Mouse (Mus musculus) embryonic facial prominence, embryonic 13.5 days (tissue): ENCODE measurements around the gene Slc6a6. TPM values are rescaled to one million over a fixed set of nuclear protein-coding genes. Genes with fewer than 3 reads are reported as not detected.

Experiments
- ATAC-seq: fragments of 200-750 bp; cut with Nextera tagmentation; 2 replicates; pipeline ENCODE4 v1.8.0; 2017; ENCODE audit warnings: low read depth; ENCODE audit not compliant: insufficient number of reproducible peaks, insufficient read depth, low FRiP score, low TSS enrichment
- H3K27ac ChIP-seq: fragments of 300-500 bp; sonication (generic); 2 replicates; pipeline ENCODE4 v1.5.1; 2015; ENCODE audit warnings: moderate library complexity, mild to moderate bottlenecking, inconsistent platforms
- H3K27me3 ChIP-seq: fragments of 300-500 bp; sonication (generic); 2 replicates; pipeline ENCODE4 v1.6.1; 2015; ENCODE audit warnings: mild to moderate bottlenecking, inconsistent platforms
- H3K36me3 ChIP-seq: fragments of 300-500 bp; sonication (generic); 2 replicates; pipeline ENCODE4 v1.6.1; 2015; ENCODE audit warnings: mild to moderate bottlenecking, inconsistent platforms
- H3K4me1 ChIP-seq: fragments of 300-500 bp; sonication (generic); 2 replicates; pipeline ENCODE4 v1.6.1; 2015; ENCODE audit warnings: inconsistent platforms
- H3K4me2 ChIP-seq: fragments of 300-500 bp; sonication (generic); 2 replicates; pipeline ENCODE4 v1.6.1; 2015; ENCODE audit warnings: moderate library complexity, mild to moderate bottlenecking, inconsistent platforms
- H3K4me3 ChIP-seq: fragments of 300-500 bp; sonication (generic); 2 replicates; pipeline ENCODE4 v1.5.1; 2015; ENCODE audit warnings: mild to moderate bottlenecking, inconsistent platforms
- H3K9ac ChIP-seq: fragments of 300-500 bp; sonication (generic); 2 replicates; pipeline ENCODE4 v1.6.1; 2015; ENCODE audit warnings: mild to moderate bottlenecking, inconsistent platforms
- H3K9me3 ChIP-seq: fragments of 300-500 bp; sonication (generic); 2 replicates; pipeline ENCODE4 v1.6.1; 2016; ENCODE audit warnings: inconsistent platforms
- WGBS: fragments of 180-500 bp; shearing (Covaris S2); methylation state at CpG from one replicate; pipeline ENCODE4 v1.1.7; 2015; ENCODE audit warnings: mixed read lengths; 5-methylcytosine and 5-hydroxymethylcytosine counted together
- polyA plus RNA-seq: library from polyadenylated mRNA; unstranded; fragments of >200 nt; fragmentation: Nextera tagmentation; extraction: Ambion mirVana; gene quantifications from 2 replicates; pipeline ENCODE4 v1.2.1, GENCODE M21; 2015

The Slc6a6 gene
- polyA plus RNA-seq, result 71.4 and 72.2 TPM in 2 replicates

- Histone ChIP-seq H3K4me2 (peak within 1 kb of the TSS; percentile 96), H3K4me3 (peak within 1 kb of the TSS; percentile 94), H3K27ac (peak within 1 kb of the TSS; percentile 93), H3K27me3 (no peaks in the 10 kb centered on the region), H3K36me3 (no peaks in the 10 kb centered on the region), H3K4me1 (peaks cover 52% of the 10 kb centered on the region), H3K9me3 (no peaks in the 10 kb centered on the region), H3K9ac (peak within 1 kb of the TSS; percentile 91)
- ATAC-seq, result peak; percentile 84
- 1% methylated on average over 63 of the region's 69 CpGs for WGBS
Observed at GRCm38 (mm10) chr6:91683602-91684473, at the start of gene Slc6a6. TSS of gene Slc6a6 (plus strand) at chr6:91684053.

GRCm38 (mm10) chr6:91634417-91634816, 49.4 kb upstream of the Slc6a6 start:
- no peaks in the 10 kb centered on the region for H3K36me3 ChIP-seq
- peaks cover 19% of the 10 kb centered on the region for H3K4me1 ChIP-seq
- no peak overlapping the region for H3K4me2 ChIP-seq
- no peaks in the 10 kb centered on the region for H3K9me3 ChIP-seq
- ATAC-seq, result no peak
- no peaks in the 10 kb centered on the region for H3K27me3 ChIP-seq
- H3K27ac ChIP-seq, result no peak overlapping the region
- H3K9ac ChIP-seq, result no peak overlapping the region
- H3K4me3 ChIP-seq, result no peak overlapping the region
- WGBS, result 77% methylated on average over 2 of the region's 2 CpGs

- no peak overlapping the region for H3K4me2 ChIP-seq
- H3K4me1 ChIP-seq, result peaks cover 19% of the 10 kb centered on the region
- no peak overlapping the region for H3K27ac ChIP-seq
- H3K9ac ChIP-seq, result no peak overlapping the region
- H3K4me3 ChIP-seq, result no peak overlapping the region
- H3K27me3 ChIP-seq, result no peaks in the 10 kb centered on the region
- no peaks in the 10 kb centered on the region for H3K9me3 ChIP-seq
- no peaks in the 10 kb centered on the region for H3K36me3 ChIP-seq
- WGBS, result 81% methylated on average over 2 of the region's 2 CpGs
- ATAC-seq, result no peak
Observed at GRCm38 (mm10) chr6:91634876-91635275, 49.0 kb upstream of the Slc6a6 start.

- WGBS, result 18% methylated on average over 9 of the region's 9 CpGs
- Histone ChIP-seq H3K4me3 (no peak overlapping the region), H3K9ac (no peak overlapping the region), H3K27ac (peak overlapping the region; percentile 88), H3K36me3 (no peaks in the 10 kb centered on the region), H3K9me3 (no peaks in the 10 kb centered on the region), H3K4me2 (peak overlapping the region; percentile 25), H3K4me1 (peaks cover 22% of the 10 kb centered on the region), H3K27me3 (no peaks in the 10 kb centered on the region)
- peak; percentile 33; the same call in 1 of the 2 replicates for ATAC-seq
Observed at GRCm38 (mm10) chr6:91638204-91638995, 45.5 kb upstream of the Slc6a6 start.

- Histone ChIP-seq H3K4me3 (no peak overlapping the region), H3K27ac (no peak overlapping the region), H3K36me3 (no peaks in the 10 kb centered on the region), H3K9me3 (no peaks in the 10 kb centered on the region), H3K9ac (no peak overlapping the region), H3K4me1 (peaks cover 47% of the 10 kb centered on the region), H3K27me3 (no peaks in the 10 kb centered on the region), H3K4me2 (no peak overlapping the region)
- ATAC-seq, result no peak
- WGBS, result 75% methylated on average over 5 of the region's 5 CpGs
Observed at GRCm38 (mm10) chr6:91643011-91643410, 40.8 kb upstream of the Slc6a6 start.

GRCm38 (mm10) chr6:91643416-91643921, 40.4 kb upstream of the Slc6a6 start:
- no peak overlapping the region for H3K27ac ChIP-seq
- no peaks in the 10 kb centered on the region for H3K27me3 ChIP-seq
- H3K4me1 ChIP-seq, result peaks cover 46% of the 10 kb centered on the region
- WGBS, result 90% methylated on average over 2 of the region's 2 CpGs
- no peak overlapping the region for H3K4me3 ChIP-seq
- H3K36me3 ChIP-seq, result no peaks in the 10 kb centered on the region
- no peaks in the 10 kb centered on the region for H3K9me3 ChIP-seq
- no peak overlapping the region for H3K9ac ChIP-seq
- no peak for ATAC-seq
- no peak overlapping the region for H3K4me2 ChIP-seq

- peaks cover 53% of the 10 kb centered on the region for H3K4me1 ChIP-seq
- peak overlapping the region; percentile 75 for H3K27ac ChIP-seq
- 18% methylated on average over 10 of the region's 10 CpGs for WGBS
- no peaks in the 10 kb centered on the region for H3K36me3 ChIP-seq
- no peak overlapping the region for H3K4me3 ChIP-seq
- H3K9me3 ChIP-seq, result no peaks in the 10 kb centered on the region
- H3K9ac ChIP-seq, result no peak overlapping the region
- H3K27me3 ChIP-seq, result no peaks in the 10 kb centered on the region
- H3K4me2 ChIP-seq, result peak overlapping the region; percentile 18; the same call in 1 of the 2 replicates
- peak; percentile 68 for ATAC-seq
Observed at GRCm38 (mm10) chr6:91646019-91646418, 37.8 kb upstream of the Slc6a6 start.

- Histone ChIP-seq H3K36me3 (no peaks in the 10 kb centered on the region), H3K27ac (peak overlapping the region; percentile 75), H3K9ac (no peak overlapping the region), H3K4me1 (peaks cover 53% of the 10 kb centered on the region), H3K27me3 (no peaks in the 10 kb centered on the region), H3K9me3 (no peaks in the 10 kb centered on the region), H3K4me2 (no peak overlapping the region), H3K4me3 (no peak overlapping the region)
- 69% methylated on average over 4 of the region's 4 CpGs for WGBS
- ATAC-seq, result no peak
Observed at GRCm38 (mm10) chr6:91646822-91647221, 37.0 kb upstream of the Slc6a6 start.

GRCm38 (mm10) chr6:91647385-91647791, 36.5 kb upstream of the Slc6a6 start:
- no peak overlapping the region for H3K4me2 ChIP-seq
- no peak overlapping the region for H3K9ac ChIP-seq
- no peaks in the 10 kb centered on the region for H3K27me3 ChIP-seq
- 29% methylated on average over 9 of the region's 9 CpGs for WGBS
- peak overlapping the region; percentile 75 for H3K27ac ChIP-seq
- H3K36me3 ChIP-seq, result no peaks in the 10 kb centered on the region
- ATAC-seq, result peak; percentile 40
- H3K4me1 ChIP-seq, result peaks cover 57% of the 10 kb centered on the region
- H3K9me3 ChIP-seq, result no peaks in the 10 kb centered on the region
- no peak overlapping the region for H3K4me3 ChIP-seq

- WGBS, result 66% methylated on average over 9 of the region's 9 CpGs
- H3K27ac ChIP-seq, result no peak overlapping the region
- ATAC-seq, result no peak
- no peak overlapping the region for H3K9ac ChIP-seq
- no peaks in the 10 kb centered on the region; the same call in 1 of the 2 replicates for H3K27me3 ChIP-seq
- no peak overlapping the region for H3K4me2 ChIP-seq
- no peaks in the 10 kb centered on the region for H3K36me3 ChIP-seq
- no peak overlapping the region for H3K4me3 ChIP-seq
- peaks cover 55% of the 10 kb centered on the region for H3K4me1 ChIP-seq
- no peaks in the 10 kb centered on the region for H3K9me3 ChIP-seq
Observed at GRCm38 (mm10) chr6:91650255-91650654, 33.6 kb upstream of the Slc6a6 start.

GRCm38 (mm10) chr6:91652296-91652695, 31.6 kb upstream of the Slc6a6 start:
- Histone ChIP-seq H3K9me3 (no peaks in the 10 kb centered on the region), H3K27ac (no peak overlapping the region), H3K36me3 (no peaks in the 10 kb centered on the region), H3K9ac (no peak overlapping the region), H3K4me2 (no peak overlapping the region), H3K4me1 (peaks cover 39% of the 10 kb centered on the region), H3K27me3 (no peaks in the 10 kb centered on the region; the same call in 1 of the 2 replicates), H3K4me3 (no peak overlapping the region)
- no peak for ATAC-seq
- 59% methylated on average over 3 of the region's 3 CpGs for WGBS
